Mouse (Mus musculus) liver, postnatal 0 days (tissue): ENCODE results near the gene Shq1.

Experiments
- CTCF ChIP-seq: sonication (generic); IDR thresholded peaks from 2 replicates; pipeline ENCODE4 v1.5.1; 2016; ENCODE audit warnings: antibody characterized with exemption, low read depth
- EP300 ChIP-seq: IDR thresholded peaks from 2 replicates; pipeline ENCODE4 v1.6.1; 2016; ENCODE audit warnings: antibody characterized with exemption, low read depth, mild to moderate bottlenecking

DNA sequence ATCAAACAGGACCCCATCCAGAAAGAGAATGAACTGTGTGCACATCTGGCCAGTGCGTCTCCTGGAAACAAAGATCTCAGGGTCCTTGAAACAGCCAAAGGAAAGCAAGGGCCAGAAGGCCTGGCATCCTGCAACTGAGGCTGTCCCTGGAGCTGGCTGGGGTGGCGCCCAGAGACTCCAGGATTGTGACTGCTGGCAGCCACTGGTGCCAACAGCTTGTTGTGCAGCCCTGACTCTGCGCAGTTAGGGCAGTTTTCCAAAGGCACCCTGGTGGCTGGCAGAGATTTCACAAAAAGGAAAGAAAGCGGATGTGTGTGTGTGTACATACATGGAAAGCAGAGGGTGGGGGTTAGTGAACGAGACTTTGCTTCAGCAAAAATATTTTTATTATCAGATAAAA is 10.6 kb downstream of the Shq1 start:
- TF ChIP-seq CTCF (no peak), EP300 (no peak)
